Mouse (Mus musculus) midbrain, embryonic 16.5 days (tissue): ENCODE measurements at regions not wholly inside any gene's neighbourhood (a gene's known extent, or its start where the extent isn't known, plus 50 kb on each side); places are given as distances from the start of the nearest gene placed in this dataset. TPM values are rescaled to one million over a fixed set of nuclear protein-coding genes. Genes with fewer than 3 reads are reported as not detected.

Experiments used
- microRNA-seq: library from miRNA; unstranded; fragments of <30 nt; microRNA quantifications from one replicate; pipeline ENCODE4, GENCODE M21; 2017

Small RNAs in the stretch of these regions (microRNA-seq; reads per million reads assigned to microRNA genes)
- gene Gm44495: not detected
